Mouse (Mus musculus) mouse embryonic stem cell (cell line): Measurements from ENCODE around the gene Smg9.

Experiments
- in situ Hi-C, 2 experiments: fragments of 300-500 bp; cut with MboI; formaldehyde crosslinking; loops; 1 replicate in 1 of 2; 3 replicates in 1 of 2; pipeline ENCODE4 v1.14.3; 2019 to 2020; ENCODE audit warnings: low sequenced_read_pairs in 2 of 2, low pct_unique_long_range_greater_than_20kb in 1 of 2, mixed read lengths in 1 of 2; ENCODE audit not compliant: unreplicated experiment in 1 of 2

Gene Smg9

GRCm38 (mm10) chr7:24429413-24430112 lies 30.1 kb downstream of the Smg9 start:
- in situ Hi-C loops: no loop called here

DNA sequence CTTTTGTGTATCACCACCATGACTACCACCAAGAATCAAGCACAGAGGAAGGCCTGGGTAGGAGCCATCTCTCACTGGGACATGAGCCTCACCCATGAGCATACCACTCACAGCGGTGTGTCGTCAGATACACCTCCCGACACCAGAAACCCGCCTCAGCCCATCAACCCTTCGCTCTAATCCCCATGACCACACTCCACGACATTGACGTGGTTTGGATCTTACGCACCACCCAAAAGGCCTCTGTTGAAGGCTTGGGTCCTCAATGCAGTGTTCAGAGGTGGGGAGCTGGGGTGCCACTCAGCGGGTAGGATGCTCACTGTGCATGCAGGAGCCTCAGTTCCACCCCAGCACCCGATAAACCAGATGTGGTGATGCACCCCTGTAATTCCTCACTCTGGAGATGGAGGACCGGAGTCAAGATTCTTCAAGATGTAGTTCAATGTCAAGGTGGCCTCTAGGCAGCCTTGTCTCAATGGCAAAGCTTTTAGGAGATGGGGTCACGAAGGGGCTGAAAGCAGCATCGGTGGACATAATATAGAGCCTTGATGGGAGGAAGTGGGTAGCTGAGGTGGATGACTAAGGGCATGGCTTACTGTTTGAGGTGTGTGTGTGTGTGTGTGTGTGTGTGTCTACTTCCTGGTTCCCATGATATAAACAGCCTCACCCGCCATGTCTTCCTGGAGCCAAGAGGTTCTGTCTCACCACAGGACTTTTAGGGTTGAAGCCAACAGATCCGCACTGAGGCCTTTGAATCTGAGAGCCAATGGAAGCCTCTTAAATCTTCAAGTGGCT lies 31.3 kb downstream of the Smg9 start:
- in situ Hi-C loops: no loop called here

DNA sequence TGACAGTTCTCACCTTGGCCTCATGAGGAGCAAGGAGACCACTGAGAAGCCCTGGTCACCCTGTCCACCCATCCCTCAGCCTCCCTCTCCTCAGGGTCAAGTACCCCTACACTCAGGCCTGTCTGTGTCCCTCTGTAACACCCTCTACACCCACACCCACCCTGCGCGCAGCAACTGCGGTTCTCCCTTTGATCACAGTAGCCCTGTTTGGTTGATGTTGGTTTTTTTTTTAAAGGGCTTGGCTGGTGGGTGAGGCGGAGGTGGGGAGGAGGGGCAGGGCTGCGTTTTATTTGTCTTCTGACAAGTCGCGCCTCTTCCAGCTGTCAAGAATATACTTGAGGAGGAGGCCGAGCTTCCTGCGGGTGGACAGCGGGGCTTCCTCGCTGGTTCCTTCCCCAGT lies 32.3 kb downstream of the Smg9 start:
- in situ Hi-C loops: no loop called here

DNA sequence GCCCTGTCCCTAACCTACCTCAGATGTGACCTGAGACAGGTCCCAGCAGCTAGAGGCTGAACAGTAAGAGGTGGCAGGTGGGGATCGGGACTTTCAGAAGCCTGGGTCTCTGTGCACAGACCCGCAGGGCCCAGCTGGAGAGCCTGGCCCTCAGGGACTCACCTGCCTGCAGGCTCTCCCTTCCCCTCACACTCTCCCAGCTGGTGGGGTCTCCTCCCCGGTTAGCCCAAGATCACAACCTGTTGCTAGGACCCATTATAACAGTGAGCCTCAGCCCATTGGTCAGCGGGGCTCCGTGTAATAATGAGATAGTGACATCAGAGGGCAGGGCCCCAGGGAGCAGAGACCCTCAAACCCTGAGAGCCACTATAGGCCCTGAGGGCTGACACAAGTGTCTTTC lies 35.9 kb downstream of the Smg9 start:
- in situ Hi-C loops: loop anchor here in 1 of 2 experiments (5.0 kb wide), 1 partner anchor 37 kb away; no protein-coding TSS in a partner anchor

DNA sequence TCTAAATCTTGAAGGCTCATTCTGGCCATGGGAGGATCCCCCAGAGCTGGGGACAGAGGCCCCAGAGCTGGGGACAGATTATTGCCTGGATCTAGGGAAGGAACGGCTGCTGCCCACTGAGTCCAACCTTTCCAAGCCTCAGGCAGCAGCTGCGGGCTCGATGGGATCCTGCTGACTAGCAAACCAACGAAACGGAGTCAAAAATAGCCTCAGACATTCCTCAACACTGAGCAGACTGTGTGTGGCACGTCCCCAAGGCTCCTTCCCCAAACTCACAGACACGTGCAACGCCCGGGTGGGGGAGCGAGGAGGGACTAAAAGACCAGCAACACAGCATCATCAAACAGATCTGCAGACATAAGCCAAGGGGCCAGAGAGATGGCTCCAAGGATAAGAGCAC lies 38.6 kb downstream of the Smg9 start:
- in situ Hi-C loops: loop anchor here in 1 of 2 experiments (5.0 kb wide), 1 partner anchor 34 kb away; no protein-coding TSS in a partner anchor

GRCm38 (mm10) chr7:24439191-24439590 lies 39.8 kb downstream of the Smg9 start:
- in situ Hi-C loops: loop anchor here in 1 of 2 experiments (5.0 kb wide), 1 partner anchor 33 kb away; no protein-coding TSS in a partner anchor

- in situ Hi-C loops: loop anchor here in 1 of 2 experiments (5.0 kb wide), 1 partner anchor 32 kb away; no protein-coding TSS in a partner anchor
These were observed 40.5 kb downstream of the Smg9 start for GRCm38 (mm10) chr7:24439891-24440290.

DNA sequence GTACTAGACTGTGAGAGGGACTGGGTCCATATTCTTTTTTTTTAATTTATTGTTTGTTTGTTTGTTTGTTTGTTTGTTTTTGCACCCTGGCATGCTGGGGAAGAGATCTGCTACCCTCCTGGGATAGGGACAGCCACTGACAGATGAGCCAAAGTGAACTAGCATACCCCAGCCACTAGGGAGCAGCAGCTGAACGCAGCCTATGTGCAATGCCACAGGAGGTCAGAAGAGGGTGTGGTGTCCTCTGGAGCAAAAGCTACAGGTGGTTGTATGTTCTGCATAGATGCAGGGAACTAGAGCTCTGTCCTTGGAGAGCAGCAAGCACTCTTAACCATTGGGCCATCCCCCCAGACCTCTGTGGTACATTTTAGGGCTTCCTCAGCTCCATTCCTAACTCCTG lies 42.4 kb downstream of the Smg9 start:
- in situ Hi-C loops: no loop called here

- in situ Hi-C loops: no loop called here
These were observed 42.9 kb downstream of the Smg9 start for GRCm38 (mm10) chr7:24442313-24442712.

DNA sequence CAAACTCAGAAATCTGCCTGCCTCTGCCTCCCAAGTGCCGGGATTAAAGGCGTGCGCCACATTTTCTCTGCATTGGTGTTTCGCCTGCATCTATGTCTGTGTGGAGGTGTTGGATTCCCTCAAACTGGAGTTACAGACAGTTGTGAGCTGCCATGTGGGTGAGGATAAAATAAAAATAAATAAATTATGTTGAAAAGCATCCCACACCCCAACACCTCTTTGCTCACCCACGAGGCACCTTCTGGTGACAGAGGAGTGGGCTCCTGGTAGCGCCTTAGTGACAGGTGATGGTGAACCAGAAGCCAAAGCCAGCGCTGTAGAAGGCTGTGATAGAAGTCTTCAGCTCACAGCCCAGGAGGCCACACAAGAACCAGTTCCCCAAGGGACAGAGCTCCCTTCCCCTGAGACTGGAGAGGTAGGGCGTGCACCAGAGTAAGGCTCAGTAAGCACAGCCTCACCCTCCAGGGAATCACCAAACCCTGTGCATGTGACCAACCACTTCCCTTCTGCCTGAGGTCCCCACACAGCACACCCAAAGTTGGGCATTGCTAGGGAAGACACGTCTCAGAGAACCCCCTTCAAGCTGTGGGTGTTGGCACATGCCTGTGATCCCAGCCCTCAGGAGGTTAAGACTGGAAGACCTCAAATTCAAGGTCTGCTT lies 46.0 kb downstream of the Smg9 start:
- in situ Hi-C loops: no loop called here

DNA sequence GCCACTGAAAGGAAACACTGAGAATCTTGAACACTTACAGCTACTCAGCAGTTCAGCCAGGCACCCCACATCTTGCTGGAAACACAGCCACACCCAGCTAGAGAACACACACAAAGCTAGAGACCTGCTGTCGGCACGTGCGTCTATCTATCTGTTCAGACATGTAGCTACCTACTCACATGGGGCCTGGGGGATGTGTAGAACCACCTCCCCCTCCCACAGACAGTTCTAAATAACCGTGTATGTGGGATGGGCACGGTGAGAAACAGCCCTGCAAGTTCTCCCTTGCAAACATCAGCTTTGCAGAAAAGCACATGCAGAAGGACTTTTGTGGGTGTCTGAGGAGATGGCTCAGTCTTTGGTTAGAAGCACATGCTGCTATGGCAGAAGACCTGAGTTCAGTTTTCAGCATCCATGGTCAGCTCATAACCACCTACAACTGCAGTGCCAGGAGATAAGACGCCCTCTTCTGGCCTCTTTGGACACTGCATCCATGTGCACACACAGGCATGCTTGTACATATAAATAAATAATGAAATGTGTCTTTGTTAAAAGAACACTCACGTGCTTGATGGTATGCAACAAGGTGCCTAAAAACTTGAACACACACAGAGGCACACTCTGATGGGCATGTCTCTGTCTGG lies 47.4 kb downstream of the Smg9 start:
- in situ Hi-C loops: no loop called here

DNA sequence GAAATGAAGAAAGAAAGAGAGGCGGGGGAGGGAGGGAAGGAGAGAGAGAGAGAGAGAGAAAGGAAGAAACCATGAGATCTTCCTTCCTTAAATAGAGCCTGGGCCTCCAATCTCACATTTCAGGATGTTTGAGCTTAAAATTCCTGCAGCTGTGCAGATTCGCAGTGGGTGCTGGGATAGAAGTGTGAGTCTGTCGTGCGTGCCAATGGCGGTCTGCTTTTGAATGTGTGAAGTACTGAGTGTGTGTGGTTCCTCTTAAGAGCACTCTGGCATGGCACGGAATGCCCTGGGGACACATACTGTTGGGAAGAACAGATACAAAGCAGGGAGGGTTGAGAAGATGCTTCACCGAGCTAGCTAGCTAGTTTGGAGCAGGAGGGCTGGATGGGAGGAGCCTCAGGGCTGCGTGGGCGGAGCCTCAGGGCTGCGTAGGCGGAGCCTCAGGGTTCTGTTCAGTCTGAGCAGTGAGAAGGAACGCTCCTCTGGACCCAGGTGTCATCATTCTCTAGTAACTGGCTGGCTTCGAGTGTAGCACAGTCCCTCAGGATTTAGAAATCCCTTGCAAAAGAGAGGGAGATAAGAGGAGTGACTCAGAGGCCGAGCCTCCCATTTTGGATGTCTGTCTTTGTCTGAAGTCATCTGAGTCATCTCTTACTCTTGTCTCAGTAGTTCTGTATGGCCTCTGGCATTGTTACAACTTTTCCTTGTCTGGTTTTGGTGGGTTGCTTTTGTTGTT lies 49.5 kb downstream of the Smg9 start:
- in situ Hi-C loops: no loop called here

DNA sequence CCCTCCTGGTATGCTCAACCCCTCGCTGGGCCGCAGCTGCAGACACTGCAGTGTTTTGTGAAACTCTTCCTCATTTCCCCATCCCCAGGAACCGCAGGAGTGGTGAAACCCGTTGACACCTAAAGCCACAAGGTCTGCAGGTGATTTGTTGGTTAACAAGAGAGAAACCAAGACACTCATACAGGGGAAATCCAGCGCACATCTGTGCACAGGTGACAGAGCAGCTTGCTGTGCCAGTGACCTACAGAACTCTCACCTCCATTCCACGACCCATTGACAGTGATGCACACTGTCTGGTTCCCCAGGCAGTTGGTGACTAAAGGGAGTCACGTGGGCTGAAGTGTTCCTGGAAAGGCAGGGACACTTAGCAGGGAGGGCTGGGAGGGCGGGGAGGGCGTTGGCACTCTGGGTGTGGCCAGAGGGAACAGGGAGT lies 51.2 kb downstream of the Smg9 start:
- in situ Hi-C loops: no loop called here

DNA sequence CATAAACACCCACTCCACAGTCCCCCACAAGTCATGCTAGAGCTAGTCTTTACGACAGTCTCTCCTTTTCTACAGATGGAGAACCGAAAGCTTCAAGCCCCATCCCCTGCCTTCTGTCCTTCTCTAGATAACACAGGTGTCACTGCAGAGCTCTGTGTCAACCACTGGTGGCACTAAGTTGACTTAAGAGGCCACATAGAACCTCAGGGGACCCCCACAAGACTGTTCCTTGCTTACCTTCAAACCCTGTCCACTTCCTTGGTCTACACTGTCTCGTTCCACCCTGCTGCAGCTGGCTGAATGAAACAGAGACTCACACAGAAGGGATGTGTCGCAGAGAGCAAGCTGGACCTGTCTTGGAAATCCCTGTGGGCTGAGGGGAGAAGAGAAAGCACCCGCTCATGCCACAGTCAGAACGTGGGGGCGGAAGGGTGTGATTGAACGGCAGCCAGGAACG lies 52.5 kb downstream of the Smg9 start, which contains the start of gene Irgc1:
TSS of gene Irgc1 (minus strand) at position 443 of the 457 bp plus-strand sequence.
- in situ Hi-C loops: no loop called here

GRCm38 (mm10) chr7:24454199-24454598 lies 54.8 kb downstream of the Smg9 start:
- in situ Hi-C loops: no loop called here

GRCm38 (mm10) chr7:24455726-24456125 lies 56.3 kb downstream of the Smg9 start:
- in situ Hi-C loops: no loop called here

GRCm38 (mm10) chr7:24457726-24458370 lies 58.4 kb downstream of the Smg9 start:
- in situ Hi-C loops: no loop called here
